Mouse (Mus musculus): ENCODE results near the gene Rrbp1. TPM values are rescaled to one million over a fixed set of nuclear protein-coding genes. Genes with fewer than 3 reads are reported as not detected.

Rrbp1 gene
- polyA plus RNA-seq, 1 experiment from 2014 or later, result 18.1 TPM

DNA sequence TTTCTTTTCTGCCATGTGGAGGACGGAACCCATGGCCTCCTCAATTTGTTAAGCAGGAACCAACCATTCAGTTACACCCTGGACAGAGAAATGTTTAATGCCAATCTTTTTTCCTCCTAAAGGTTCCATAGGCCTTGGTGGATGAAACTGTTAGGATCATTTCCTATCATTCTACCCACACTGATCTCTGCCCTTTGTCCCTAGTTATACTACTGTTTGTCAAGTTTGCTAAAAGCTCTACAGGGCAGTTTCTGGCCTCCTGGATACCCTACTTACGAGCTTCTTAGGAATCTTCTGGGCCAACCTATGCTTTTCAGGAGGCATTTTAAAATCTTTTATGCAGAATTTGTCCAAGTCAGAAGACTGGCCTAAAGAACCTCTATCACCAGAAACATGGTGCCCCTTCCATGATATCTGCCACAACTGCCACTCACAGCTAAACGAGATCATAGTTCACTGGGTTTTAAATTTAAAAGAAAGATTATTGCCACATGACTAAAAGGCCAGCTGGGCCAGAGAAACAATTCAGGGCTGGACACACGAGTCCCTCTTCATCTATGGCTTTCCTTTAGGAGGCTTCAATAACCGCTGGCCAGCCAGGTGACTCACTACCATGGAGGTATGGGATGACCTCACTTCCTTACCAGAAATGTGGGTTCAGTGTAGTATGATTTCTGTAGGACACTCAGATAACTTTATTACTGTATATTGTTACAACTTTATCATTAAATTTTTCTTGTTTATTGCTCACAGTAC is 8.7 kb downstream of the Rrbp1 start:
- H3K9me3 ChIP-seq, result no peaks in the 10 kb centered on the region
- H3K4me2 ChIP-seq (replicated peaks), result no peak overlapping the region
- H3K36me3 ChIP-seq, result no peaks in the 10 kb centered on the region
- no peak overlapping the region for H3K4me3 ChIP-seq
- H3K9ac ChIP-seq (replicated peaks), result no peak overlapping the region
- no peak for ATAC-seq (replicated peaks)
- H3K27ac ChIP-seq (replicated peaks), result no peak overlapping the region
- peaks cover 5% of the 10 kb centered on the region for H3K4me1 ChIP-seq
- WGBS, result 89% methylated on average over 5 of the region's 5 CpGs
- no peaks in the 10 kb centered on the region for H3K27me3 ChIP-seq

DNA sequence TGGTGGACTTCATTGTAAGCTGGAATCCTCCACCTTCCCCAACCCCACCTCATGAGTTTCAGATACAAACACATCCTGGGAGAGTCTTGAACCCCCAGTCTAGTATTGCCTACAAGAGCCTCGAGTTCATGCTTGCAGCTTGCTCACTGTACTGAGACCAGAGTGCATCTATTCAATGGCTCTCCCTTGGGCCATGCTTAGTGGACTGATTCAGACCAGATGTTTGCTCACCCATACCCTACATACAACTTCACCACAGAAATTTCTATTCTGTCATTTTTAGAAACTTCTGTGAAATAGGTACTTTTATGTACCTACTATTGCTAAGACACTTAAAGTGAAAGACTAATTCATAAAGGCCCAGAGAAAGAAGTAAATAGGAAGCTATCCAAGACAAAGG is 18.1 kb downstream of the Rrbp1 start:
- Histone ChIP-seq H3K4me1 (no peaks in the 10 kb centered on the region), H3K9me3 (no peaks in the 10 kb centered on the region), H3K36me3 (no peaks in the 10 kb centered on the region), H3K4me2 (replicated peaks) (no peak overlapping the region), H3K27ac (replicated peaks) (no peak overlapping the region), H3K27me3 (no peaks in the 10 kb centered on the region), H3K4me3 (no peak overlapping the region), H3K9ac (replicated peaks) (no peak overlapping the region)
- ATAC-seq (replicated peaks), result no peak
- WGBS, result 90% methylated on average over 1 of the region's 1 CpGs

DNA sequence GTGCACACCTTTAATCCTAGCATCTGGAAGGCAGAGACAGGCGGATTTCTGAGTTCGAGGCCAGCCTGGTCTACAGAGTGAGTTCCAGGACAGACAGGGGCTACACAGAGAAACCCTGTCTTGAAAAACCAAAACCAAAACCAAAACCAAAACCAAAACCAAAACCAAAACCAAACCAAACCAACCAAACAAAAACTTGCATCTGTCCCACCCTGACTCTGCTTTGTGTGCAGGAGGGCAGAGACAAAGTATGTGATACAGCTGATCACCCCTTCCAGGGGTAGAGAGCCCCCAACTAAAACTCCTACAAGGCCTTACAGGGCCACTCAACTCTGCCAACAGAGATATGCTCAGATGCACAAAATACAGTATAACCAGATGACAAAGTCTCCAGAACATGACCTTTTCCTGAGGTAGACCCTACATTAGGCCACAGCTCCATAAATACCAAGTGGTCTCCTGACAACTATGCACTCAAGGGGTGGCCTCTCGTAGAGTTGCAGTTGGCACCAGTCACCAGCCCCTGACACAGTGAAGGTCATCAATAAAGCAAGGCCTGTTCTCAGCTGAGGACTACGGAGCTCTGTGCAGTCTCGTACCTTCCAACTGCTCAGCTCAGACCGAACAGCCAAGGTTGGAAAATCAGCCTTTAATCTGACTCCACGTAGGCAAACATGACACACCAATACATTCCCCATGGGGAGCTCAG is 18.9 kb downstream of the Rrbp1 start:
- Histone ChIP-seq H3K27me3 (no peaks in the 10 kb centered on the region), H3K36me3 (no peaks in the 10 kb centered on the region), H3K9me3 (no peaks in the 10 kb centered on the region), H3K4me3 (no peak overlapping the region), H3K4me1 (no peaks in the 10 kb centered on the region), H3K9ac (replicated peaks) (no peak overlapping the region), H3K27ac (replicated peaks) (no peak overlapping the region), H3K4me2 (replicated peaks) (no peak overlapping the region)
- no peak for ATAC-seq (replicated peaks)
- 90% methylated on average over 7 of the region's 7 CpGs for WGBS

DNA sequence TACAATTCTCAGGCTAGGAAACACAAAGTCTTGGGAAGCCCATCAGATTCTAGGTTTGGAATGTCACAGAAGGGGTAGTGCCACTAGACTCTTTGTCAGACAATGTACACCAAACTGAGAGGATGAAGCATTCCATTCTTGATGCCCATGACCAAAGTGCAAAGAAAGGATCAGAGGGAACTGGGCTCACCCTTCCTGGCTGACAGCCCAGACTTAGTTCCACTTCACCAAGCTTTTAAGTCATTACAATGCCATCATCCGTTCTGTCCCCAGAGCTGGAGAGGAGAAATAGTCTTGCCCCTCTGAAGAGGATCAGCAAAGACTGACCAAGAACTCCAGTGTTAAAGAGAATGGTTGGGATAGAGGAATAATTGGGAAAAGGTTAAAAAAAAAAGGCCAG is 20.1 kb downstream of the Rrbp1 start:
- no peak for ATAC-seq (replicated peaks)
- no peaks in the 10 kb centered on the region for H3K9me3 ChIP-seq
- H3K4me3 ChIP-seq, result no peak overlapping the region
- H3K36me3 ChIP-seq, result no peaks in the 10 kb centered on the region
- H3K4me1 ChIP-seq, result no peaks in the 10 kb centered on the region
- H3K9ac ChIP-seq (replicated peaks), result no peak overlapping the region
- H3K27ac ChIP-seq (replicated peaks), result no peak overlapping the region
- no peak overlapping the region for H3K4me2 ChIP-seq (replicated peaks)
- WGBS, result 9% methylated on average over 1 of the region's 1 CpGs
- H3K27me3 ChIP-seq, result no peaks in the 10 kb centered on the region

DNA sequence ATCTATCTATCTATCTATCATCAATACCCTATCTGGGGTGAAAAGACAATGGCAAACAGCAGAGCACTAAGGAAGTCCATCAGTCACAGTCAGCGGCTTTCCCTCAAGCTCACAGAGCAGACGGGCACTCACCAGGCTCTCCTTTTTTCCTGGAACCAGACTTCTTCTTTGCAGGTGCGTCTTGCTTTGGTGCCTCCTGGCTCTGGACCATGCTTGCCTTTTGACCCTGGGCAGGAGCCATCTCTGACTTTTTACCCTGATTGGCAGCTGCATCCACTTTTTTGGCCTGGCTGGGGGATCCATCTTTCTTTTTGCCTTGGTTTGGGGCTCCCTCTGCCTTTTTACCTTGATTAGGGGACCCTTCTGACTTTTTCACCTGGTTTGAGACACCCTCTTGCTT is 23.0 kb downstream of the Rrbp1 start:
- Histone ChIP-seq H3K4me3 (no peak overlapping the region), H3K4me2 (replicated peaks) (no peak overlapping the region), H3K4me1 (no peaks in the 10 kb centered on the region), H3K9ac (replicated peaks) (no peak overlapping the region), H3K9me3 (no peaks in the 10 kb centered on the region), H3K27me3 (no peaks in the 10 kb centered on the region), H3K36me3 (no peaks in the 10 kb centered on the region), H3K27ac (replicated peaks) (no peak overlapping the region)
- no peak for ATAC-seq (replicated peaks)
- 96% methylated on average over 3 of the region's 3 CpGs for WGBS

DNA sequence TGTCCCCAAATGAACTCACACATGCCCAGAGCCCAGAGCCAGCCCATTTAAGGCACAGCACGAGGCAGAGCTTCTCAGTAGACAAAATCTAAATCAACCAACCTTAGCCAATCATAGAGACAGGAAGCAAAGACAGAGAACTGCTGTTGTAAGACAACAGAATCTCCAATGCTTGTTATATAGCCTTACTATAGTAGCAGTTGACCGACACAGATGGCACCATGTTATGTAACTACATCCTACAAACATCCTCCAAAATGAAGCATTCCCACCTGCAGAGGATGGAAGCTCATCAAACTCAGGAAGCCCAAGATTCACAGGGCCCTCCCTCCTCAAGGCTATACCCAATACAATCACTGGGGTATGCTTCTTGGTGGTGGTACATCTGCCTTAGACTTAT is 23.6 kb downstream of the Rrbp1 start:
- no peak for ATAC-seq (replicated peaks)
- no peak overlapping the region for H3K4me3 ChIP-seq
- H3K9ac ChIP-seq (replicated peaks), result no peak overlapping the region
- H3K27ac ChIP-seq (replicated peaks), result no peak overlapping the region
- no peaks in the 10 kb centered on the region for H3K9me3 ChIP-seq
- no peak overlapping the region for H3K4me2 ChIP-seq (replicated peaks)
- no peaks in the 10 kb centered on the region for H3K36me3 ChIP-seq
- no peaks in the 10 kb centered on the region for H3K4me1 ChIP-seq
- WGBS, result 77% methylated on average over 2 of the region's 2 CpGs
- H3K27me3 ChIP-seq, result no peaks in the 10 kb centered on the region

DNA sequence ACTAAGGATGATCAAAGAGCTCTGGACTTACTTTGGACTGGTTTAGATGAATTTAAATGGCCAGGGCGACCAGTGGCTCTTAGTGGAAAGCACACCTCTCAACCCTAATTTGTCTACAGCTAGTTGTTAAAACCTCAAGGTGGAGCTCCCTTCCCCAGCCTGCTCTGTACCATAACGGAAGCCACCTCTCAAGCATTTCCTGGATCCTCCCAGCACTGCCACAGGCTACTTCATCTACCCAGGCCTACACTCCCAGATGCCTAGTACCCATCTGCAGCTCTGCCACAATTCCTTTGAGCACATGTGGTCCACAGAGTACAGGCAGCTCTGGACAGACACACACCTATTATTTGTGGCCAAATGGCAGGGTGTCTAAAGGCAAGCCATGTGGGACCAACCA is 27.6 kb downstream of the Rrbp1 start:
- 85% methylated on average over 2 of the region's 2 CpGs for WGBS
- Histone ChIP-seq H3K36me3 (no peaks in the 10 kb centered on the region), H3K9ac (replicated peaks) (no peak overlapping the region), H3K4me1 (no peaks in the 10 kb centered on the region), H3K4me2 (replicated peaks) (no peak overlapping the region), H3K4me3 (no peak overlapping the region), H3K27ac (replicated peaks) (no peak overlapping the region), H3K27me3 (no peaks in the 10 kb centered on the region), H3K9me3 (no peaks in the 10 kb centered on the region)
- ATAC-seq (replicated peaks), result no peak

DNA sequence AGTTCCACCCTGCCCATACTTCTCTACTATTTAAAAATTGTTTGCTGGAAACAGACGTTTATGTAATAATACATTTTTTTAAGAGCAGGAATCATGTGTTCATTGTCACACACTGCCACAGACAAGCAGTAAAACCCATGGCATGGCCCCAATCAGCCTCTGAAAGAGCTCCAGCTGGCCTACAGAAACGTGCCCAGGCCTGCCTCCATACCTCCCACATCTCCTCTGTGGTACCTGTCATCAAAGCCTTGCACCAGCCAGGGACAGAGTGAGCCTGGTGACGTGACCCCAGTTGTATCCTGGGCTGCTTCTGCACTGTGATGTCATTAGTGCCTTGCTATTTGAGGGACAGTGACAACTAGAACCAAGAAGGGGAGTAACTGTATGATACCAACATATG is 28.2 kb downstream of the Rrbp1 start:
- Histone ChIP-seq H3K4me2 (replicated peaks) (no peak overlapping the region), H3K4me3 (no peak overlapping the region), H3K27ac (replicated peaks) (no peak overlapping the region), H3K27me3 (no peaks in the 10 kb centered on the region), H3K9me3 (no peaks in the 10 kb centered on the region), H3K9ac (replicated peaks) (no peak overlapping the region), H3K36me3 (no peaks in the 10 kb centered on the region), H3K4me1 (no peaks in the 10 kb centered on the region)
- 53% methylated on average over 3 of the region's 3 CpGs for WGBS
- no peak for ATAC-seq (replicated peaks)

DNA sequence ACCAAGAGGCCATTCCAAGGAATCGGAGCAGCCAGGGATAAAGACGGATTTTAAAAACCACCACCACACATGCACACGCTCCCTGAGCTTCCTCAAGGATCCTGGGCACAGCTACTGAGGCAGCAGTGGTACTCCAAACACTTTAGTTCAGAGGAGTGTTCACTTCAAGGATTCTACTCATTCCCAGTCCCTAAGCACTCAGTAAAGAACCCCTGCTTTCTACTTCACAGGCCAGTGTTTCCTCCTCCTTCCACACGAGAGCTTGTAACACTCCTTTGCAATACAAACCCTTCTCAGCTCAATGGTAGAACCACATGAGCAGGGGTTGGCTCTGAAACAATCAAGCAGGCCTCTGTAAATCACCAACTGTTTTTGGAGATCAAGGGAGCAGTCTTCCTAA is 28.9 kb downstream of the Rrbp1 start:
- H3K4me1 ChIP-seq, result no peaks in the 10 kb centered on the region
- no peak for ATAC-seq (replicated peaks)
- no peaks in the 10 kb centered on the region for H3K36me3 ChIP-seq
- H3K27ac ChIP-seq (replicated peaks), result no peak overlapping the region
- H3K4me3 ChIP-seq, result no peak overlapping the region
- no peak overlapping the region for H3K4me2 ChIP-seq (replicated peaks)
- no peak overlapping the region for H3K9ac ChIP-seq (replicated peaks)
- 79% methylated on average over 4 of the region's 4 CpGs for WGBS
- no peaks in the 10 kb centered on the region for H3K9me3 ChIP-seq
- H3K27me3 ChIP-seq, result no peaks in the 10 kb centered on the region

DNA sequence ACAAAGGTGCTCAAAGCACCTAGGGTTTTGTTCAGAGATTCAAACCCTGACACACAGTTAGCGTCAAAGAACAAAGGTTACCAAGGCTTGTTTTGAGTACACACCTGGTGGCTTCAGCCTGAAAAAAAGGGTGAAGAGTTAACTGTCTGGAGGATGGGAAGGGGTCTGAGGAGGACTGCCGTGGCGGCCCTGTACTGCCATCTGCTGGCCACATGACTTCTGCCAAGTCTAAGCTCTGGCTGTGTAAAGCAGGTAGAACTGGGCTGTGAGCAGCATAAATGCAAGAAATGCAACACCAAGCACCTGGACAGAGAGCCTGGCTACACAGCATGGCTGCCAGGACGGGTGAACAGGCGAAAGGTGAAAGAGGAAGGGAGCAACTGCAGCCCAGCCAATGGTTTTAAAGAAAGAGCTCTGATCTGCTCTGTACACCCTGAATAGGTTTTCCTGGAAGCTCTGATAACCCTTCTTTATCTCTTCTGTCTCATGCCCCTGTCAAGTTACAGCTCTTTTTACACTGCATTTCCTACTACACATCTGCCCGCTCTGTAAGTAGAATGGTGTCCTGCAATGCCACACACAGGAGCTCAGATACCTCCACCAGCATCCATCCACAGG is 30.2 kb downstream of the Rrbp1 start:
- Histone ChIP-seq H3K9ac (replicated peaks) (no peak overlapping the region), H3K27me3 (no peaks in the 10 kb centered on the region), H3K4me3 (no peak overlapping the region), H3K9me3 (no peaks in the 10 kb centered on the region), H3K36me3 (no peaks in the 10 kb centered on the region), H3K27ac (replicated peaks) (no peak overlapping the region), H3K4me1 (no peaks in the 10 kb centered on the region), H3K4me2 (replicated peaks) (no peak overlapping the region)
- ATAC-seq (replicated peaks), result peak; percentile 94
- WGBS, result 37% methylated on average over 6 of the region's 6 CpGs

DNA sequence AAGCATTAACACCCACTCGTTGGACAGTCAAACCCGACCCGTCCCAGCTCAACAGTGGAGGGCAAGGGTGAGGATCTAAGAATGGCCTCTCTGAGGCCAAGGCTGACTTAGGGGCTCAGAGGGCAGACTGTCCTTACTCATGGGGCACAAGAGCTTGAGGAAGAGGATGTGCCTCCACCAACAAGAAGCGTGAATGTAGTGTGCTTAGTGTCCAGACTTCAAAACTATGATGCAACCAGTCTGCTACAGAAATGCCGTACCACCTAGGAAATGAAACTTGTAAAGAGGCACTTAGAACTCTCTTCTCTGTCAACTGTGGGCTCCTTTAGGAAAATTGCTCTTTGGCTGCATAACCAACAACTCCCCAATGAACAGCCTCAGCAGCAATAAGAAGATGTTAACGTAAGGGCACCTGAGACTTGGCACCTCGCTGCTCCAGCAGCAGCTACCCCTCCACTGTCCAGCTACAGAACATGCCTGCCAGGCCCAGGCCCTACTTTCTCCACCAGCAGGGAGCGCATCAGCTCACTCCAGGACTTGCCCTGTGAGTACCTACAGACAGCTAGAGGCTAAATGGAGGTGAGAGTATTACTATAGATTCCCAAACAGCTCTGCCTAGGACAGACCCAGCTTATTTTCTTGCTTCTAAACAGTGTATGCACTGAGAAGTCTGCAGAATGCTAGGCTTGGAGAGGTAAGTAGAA is 32.5 kb downstream of the Rrbp1 start:
- no peak overlapping the region for H3K9ac ChIP-seq (replicated peaks)
- WGBS, result 94% methylated on average over 8 of the region's 8 CpGs
- no peak overlapping the region for H3K4me2 ChIP-seq (replicated peaks)
- H3K27ac ChIP-seq (replicated peaks), result no peak overlapping the region
- H3K27me3 ChIP-seq, result no peaks in the 10 kb centered on the region
- ATAC-seq (replicated peaks), result no peak
- H3K36me3 ChIP-seq, result no peaks in the 10 kb centered on the region
- H3K9me3 ChIP-seq, result no peaks in the 10 kb centered on the region
- H3K4me1 ChIP-seq, result no peaks in the 10 kb centered on the region
- H3K4me3 ChIP-seq, result no peak overlapping the region

DNA sequence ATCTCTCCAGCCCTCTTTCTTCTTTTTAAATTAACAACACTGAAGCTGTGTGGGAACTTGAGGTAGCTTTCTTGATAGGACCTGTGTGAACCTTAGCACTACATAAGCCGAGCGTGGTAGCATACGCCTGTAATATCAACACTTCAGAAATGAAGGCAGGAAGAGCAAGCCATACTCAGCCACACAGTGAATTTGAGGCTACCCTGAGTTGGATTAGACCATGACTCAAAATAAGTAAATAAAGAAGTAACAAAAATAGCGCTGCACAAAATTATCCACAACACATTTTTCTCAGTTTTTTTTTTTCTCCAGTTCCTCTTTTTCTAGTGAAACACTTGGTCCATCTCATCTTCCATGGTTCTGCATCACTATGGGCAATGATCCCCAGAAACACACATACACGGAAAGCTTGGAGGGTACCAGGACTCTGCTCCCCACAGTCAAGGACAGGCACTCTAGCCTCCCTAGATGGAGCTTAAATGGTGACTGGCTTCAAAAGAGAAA is 35.9 kb downstream of the Rrbp1 start:
- ATAC-seq (replicated peaks), result no peak
- WGBS, result 97% methylated on average over 5 of the region's 5 CpGs

More for the DNA sequence above, 35.9 kb downstream of the Rrbp1 start:
- Histone ChIP-seq H3K4me3 (no peak overlapping the region), H3K9ac (replicated peaks) (no peak overlapping the region), H3K27ac (replicated peaks) (no peak overlapping the region), H3K9me3 (no peaks in the 10 kb centered on the region), H3K27me3 (no peaks in the 10 kb centered on the region), H3K4me2 (replicated peaks) (no peak overlapping the region), H3K36me3 (no peaks in the 10 kb centered on the region; the same call in 1 of the 2 replicates), H3K4me1 (no peaks in the 10 kb centered on the region)

All from forebrain, embryonic 15.5 days (tissue).